Mouse (Mus musculus) forebrain, embryonic 14.5 days (tissue): ENCODE results near the gene C1qtnf7. TPM values are rescaled to one million over a fixed set of nuclear protein-coding genes. Genes with fewer than 3 reads are reported as not detected.
A peak's percentile ranks its signal among the peaks of the same experiment; 100 is the strongest.

Experiments
- ATAC-seq: fragments of 200-750 bp; cut with Nextera tagmentation; 2 replicates; pipeline ENCODE4 v1.8.0; 2017; ENCODE audit warnings: mild to moderate bottlenecking, moderate library complexity
- DNase-seq: peaks from one replicate; pipeline ENCODE4 v3.0.0-alpha.2; 2015; ENCODE audit warnings: low spot score
- H3K27ac ChIP-seq: fragments of 300-500 bp; sonication (generic); 2 replicates; pipeline ENCODE4 v1.5.1; 2014; ENCODE audit warnings: low read depth, mild to moderate bottlenecking, control low read depth, low read length, moderate library complexity
- H3K27me3 ChIP-seq: fragments of 300-500 bp; sonication (generic); replicated peaks from 2 replicates; pipeline ENCODE4 v1.6.1; 2014; ENCODE audit warnings: low read length, control low read depth, mixed read lengths; ENCODE audit not compliant: control insufficient read depth, insufficient read depth
- H3K36me3 ChIP-seq: fragments of 300-500 bp; sonication (generic); 2 replicates; pipeline ENCODE4 v1.6.1; 2014; ENCODE audit warnings: low read length, control low read depth; ENCODE audit not compliant: control insufficient read depth, insufficient read depth
- H3K4me1 ChIP-seq: fragments of 300-500 bp; sonication (generic); 2 replicates; pipeline ENCODE4 v1.6.1; 2014; ENCODE audit warnings: antibody characterized with exemption, low read length, control low read depth; ENCODE audit not compliant: control insufficient read depth, insufficient read depth
- H3K4me2 ChIP-seq: fragments of 300-500 bp; sonication (generic); 2 replicates; pipeline ENCODE4 v1.6.1; 2014; ENCODE audit warnings: mild to moderate bottlenecking, control low read depth, low read length
- H3K4me3 ChIP-seq: fragments of 300-500 bp; sonication (generic); 2 replicates; pipeline ENCODE4 v1.5.1; 2014; ENCODE audit warnings: low read depth, low read length, control low read depth
- H3K9ac ChIP-seq: fragments of 300-500 bp; sonication (generic); 2 replicates; pipeline ENCODE4 v1.6.1; 2014; ENCODE audit warnings: mild to moderate bottlenecking, low read length, control low read depth, moderate library complexity
- H3K9me3 ChIP-seq: fragments of 300-500 bp; sonication (generic); replicated peaks from 2 replicates; pipeline ENCODE4 v1.6.1; 2016; ENCODE audit warnings: low read length, control low read depth, mixed read lengths; ENCODE audit not compliant: control insufficient read depth
- WGBS: fragments of 180-500 bp; shearing (Covaris S2); extraction: QIAGEN DNeasy Blood & Tissue Kit; methylation state at CpG from one replicate; pipeline ENCODE4 v1.1.7; 2014; 5-methylcytosine and 5-hydroxymethylcytosine counted together
- polyA plus RNA-seq: library from polyadenylated mRNA; unstranded; fragments of >200 nt; fragmentation: Nextera tagmentation; extraction: Ambion mirVana; gene quantifications from 2 replicates; pipeline ENCODE4 v1.2.1, GENCODE M21; 2014

The C1qtnf7 gene
- polyA plus RNA-seq, 1 experiment from 2014 or later, result 1.1 TPM

GRCm38 (mm10) chr5:43550444-43550843 lies 35.1 kb downstream of the C1qtnf7 start:
- Histone ChIP-seq H3K36me3 (no peaks in the 10 kb centered on the region), H3K4me3 (no peak overlapping the region), H3K9me3 (no peaks in the 10 kb centered on the region), H3K4me1 (no peaks in the 10 kb centered on the region), H3K9ac (no peak overlapping the region), H3K27me3 (no peaks in the 10 kb centered on the region), H3K4me2 (no peak overlapping the region), H3K27ac (no peak overlapping the region)
- 56% methylated on average over 4 of the region's 4 CpGs for WGBS
- DNase-seq (no peak), ATAC-seq (no peak)

- Histone ChIP-seq H3K36me3 (no peaks in the 10 kb centered on the region), H3K9ac (no peak overlapping the region), H3K27me3 (no peaks in the 10 kb centered on the region), H3K4me3 (no peak overlapping the region), H3K9me3 (no peaks in the 10 kb centered on the region), H3K4me2 (no peak overlapping the region), H3K4me1 (no peaks in the 10 kb centered on the region), H3K27ac (no peak overlapping the region)
- ATAC-seq (no peak), DNase-seq (peak; percentile 13)
- WGBS, result 10% methylated on average over 2 of the region's 2 CpGs
Observed at GRCm38 (mm10) chr5:43554871-43555270, 39.5 kb downstream of the C1qtnf7 start.

- H3K27me3 ChIP-seq, result no peaks in the 10 kb centered on the region
- no peak for ATAC-seq
- no peak overlapping the region for H3K27ac ChIP-seq
- H3K9me3 ChIP-seq, result no peaks in the 10 kb centered on the region
- no peak for DNase-seq
- no peaks in the 10 kb centered on the region for H3K36me3 ChIP-seq
- H3K4me1 ChIP-seq, result no peaks in the 10 kb centered on the region
- H3K9ac ChIP-seq, result no peak overlapping the region
- H3K4me3 ChIP-seq, result no peak overlapping the region
- no peak overlapping the region for H3K4me2 ChIP-seq
- WGBS, result 80% methylated on average over 6 of the region's 6 CpGs
Observed at GRCm38 (mm10) chr5:43555406-43555805, 40.1 kb downstream of the C1qtnf7 start.

- ATAC-seq (no peak), DNase-seq (peak; percentile 13)
- Histone ChIP-seq H3K4me3 (no peak overlapping the region), H3K27ac (no peak overlapping the region), H3K4me2 (no peak overlapping the region), H3K4me1 (no peaks in the 10 kb centered on the region), H3K9me3 (no peaks in the 10 kb centered on the region), H3K9ac (no peak overlapping the region), H3K27me3 (no peaks in the 10 kb centered on the region), H3K36me3 (no peaks in the 10 kb centered on the region)
- WGBS, result 84% methylated on average over 5 of the region's 5 CpGs
Observed at GRCm38 (mm10) chr5:43557436-43557835, 42.1 kb downstream of the C1qtnf7 start.

GRCm38 (mm10) chr5:43561639-43562252 lies 46.4 kb downstream of the C1qtnf7 start:
- H3K4me3 ChIP-seq, result no peak overlapping the region
- H3K27me3 ChIP-seq, result no peaks in the 10 kb centered on the region
- no peaks in the 10 kb centered on the region for H3K4me1 ChIP-seq
- no peaks in the 10 kb centered on the region for H3K36me3 ChIP-seq
- H3K4me2 ChIP-seq, result no peak overlapping the region
- H3K27ac ChIP-seq, result no peak overlapping the region
- 69% methylated on average over 2 of the region's 2 CpGs for WGBS
- DNase-seq (no peak), ATAC-seq (no peak)
- H3K9me3 ChIP-seq, result no peaks in the 10 kb centered on the region
- H3K9ac ChIP-seq, result no peak overlapping the region

- no peak overlapping the region for H3K4me3 ChIP-seq
- H3K9ac ChIP-seq, result no peak overlapping the region
- no peaks in the 10 kb centered on the region for H3K9me3 ChIP-seq
- H3K36me3 ChIP-seq, result no peaks in the 10 kb centered on the region
- H3K27me3 ChIP-seq, result no peaks in the 10 kb centered on the region
- H3K27ac ChIP-seq, result no peak overlapping the region
- 77% methylated on average over 3 of the region's 3 CpGs for WGBS
- ATAC-seq (no peak), DNase-seq (no peak)
- H3K4me1 ChIP-seq, result no peaks in the 10 kb centered on the region
- H3K4me2 ChIP-seq, result no peak overlapping the region
Observed at GRCm38 (mm10) chr5:43569720-43570359, 54.5 kb downstream of the C1qtnf7 start.

- H3K36me3 ChIP-seq, result no peaks in the 10 kb centered on the region
- no peaks in the 10 kb centered on the region for H3K9me3 ChIP-seq
- no peaks in the 10 kb centered on the region for H3K27me3 ChIP-seq
- no peak overlapping the region for H3K4me2 ChIP-seq
- ATAC-seq (peak; percentile 72), DNase-seq (peak; percentile 44)
- no peak overlapping the region for H3K9ac ChIP-seq
- H3K4me3 ChIP-seq, result no peak overlapping the region
- no peak overlapping the region for H3K27ac ChIP-seq
- WGBS, result 10% methylated on average over 2 of the region's 2 CpGs
- 0 out of 2 replicates have a peak, but pooled peaks cover 3% of the 10 kb centered on the region for H3K4me1 ChIP-seq
Observed at GRCm38 (mm10) chr5:43582876-43583275, 67.5 kb downstream of the C1qtnf7 start.

GRCm38 (mm10) chr5:43583326-43584120 lies 68.2 kb downstream of the C1qtnf7 start:
- Histone ChIP-seq H3K36me3 (no peaks in the 10 kb centered on the region), H3K4me1 (0 out of 2 replicates have a peak, but pooled peaks cover 3% of the 10 kb centered on the region), H3K4me3 (no peak overlapping the region), H3K4me2 (no peak overlapping the region), H3K27ac (no peak overlapping the region), H3K27me3 (no peaks in the 10 kb centered on the region), H3K9ac (no peak overlapping the region), H3K9me3 (no peaks in the 10 kb centered on the region)
- ATAC-seq (peak; percentile 26; the same call in 1 of the 2 replicates), DNase-seq (peak; percentile 5)
- 31% methylated on average over 6 of the region's 6 CpGs for WGBS

GRCm38 (mm10) chr5:43584464-43584863 lies 69.1 kb downstream of the C1qtnf7 start:
- no peaks in the 10 kb centered on the region for H3K36me3 ChIP-seq
- no peaks in the 10 kb centered on the region for H3K9me3 ChIP-seq
- no peak overlapping the region for H3K27ac ChIP-seq
- WGBS, result 7% methylated on average over 1 of the region's 1 CpGs
- no peak overlapping the region for H3K4me2 ChIP-seq
- 0 out of 2 replicates have a peak, but pooled peaks cover 3% of the 10 kb centered on the region for H3K4me1 ChIP-seq
- no peak overlapping the region for H3K9ac ChIP-seq
- no peak overlapping the region for H3K4me3 ChIP-seq
- ATAC-seq (no peak), DNase-seq (peak; percentile 39)
- H3K27me3 ChIP-seq, result no peaks in the 10 kb centered on the region
